Mouse (Mus musculus) embryonic facial prominence, embryonic 15.5 days (tissue): Measurements from ENCODE around the gene Adamts2. TPM values are rescaled to one million over a fixed set of nuclear protein-coding genes. Genes with fewer than 3 reads are reported as not detected.

Experiments used
- ATAC-seq: fragments of 200-750 bp; cut with Nextera tagmentation; 2 replicates; pipeline ENCODE4 v1.8.0; 2017; ENCODE audit warnings: low read depth, moderate TSS enrichment; ENCODE audit not compliant: insufficient number of reproducible peaks, low FRiP score, low TSS enrichment
- H3K27ac ChIP-seq: fragments of 300-500 bp; sonication (generic); replicated peaks from 2 replicates; pipeline ENCODE4 v1.5.1; 2015; ENCODE audit warnings: mild to moderate bottlenecking, inconsistent platforms
- H3K27me3 ChIP-seq: fragments of 300-500 bp; sonication (generic); 2 replicates; pipeline ENCODE4 v1.6.1; 2015; ENCODE audit warnings: inconsistent platforms
- H3K36me3 ChIP-seq: fragments of 300-500 bp; sonication (generic); 2 replicates; pipeline ENCODE4 v1.6.1; 2015; ENCODE audit warnings: mild to moderate bottlenecking, inconsistent platforms
- H3K4me1 ChIP-seq: fragments of 300-500 bp; sonication (generic); 2 replicates; pipeline ENCODE4 v1.6.1; 2015; ENCODE audit warnings: inconsistent platforms
- H3K4me2 ChIP-seq: fragments of 300-500 bp; sonication (generic); replicated peaks from 2 replicates; pipeline ENCODE4 v1.6.1; 2015; ENCODE audit warnings: mild to moderate bottlenecking, inconsistent platforms
- H3K4me3 ChIP-seq: fragments of 300-500 bp; sonication (generic); replicated peaks from 2 replicates; pipeline ENCODE4 v1.5.1; 2015; ENCODE audit warnings: mild to moderate bottlenecking, inconsistent platforms
- H3K9ac ChIP-seq: fragments of 300-500 bp; sonication (generic); 2 replicates; pipeline ENCODE4 v1.6.1; 2015; ENCODE audit warnings: inconsistent platforms
- H3K9me3 ChIP-seq: fragments of 300-500 bp; sonication (generic); replicated peaks from 2 replicates; pipeline ENCODE4 v1.6.1; 2016; ENCODE audit warnings: inconsistent platforms
- WGBS: fragments of 180-500 bp; shearing (Covaris S2); methylation state at CpG from one replicate; pipeline ENCODE4 v1.1.7; 2015; 5-methylcytosine and 5-hydroxymethylcytosine counted together
- polyA plus RNA-seq: library from polyadenylated mRNA; unstranded; fragments of >200 nt; fragmentation: Nextera tagmentation; extraction: Ambion mirVana; gene quantifications from 2 replicates; pipeline ENCODE4 v1.2.1, GENCODE M21; 2015

Gene Adamts2
- polyA plus RNA-seq, 1 experiment from 2014 or later, result 24.6 TPM

DNA sequence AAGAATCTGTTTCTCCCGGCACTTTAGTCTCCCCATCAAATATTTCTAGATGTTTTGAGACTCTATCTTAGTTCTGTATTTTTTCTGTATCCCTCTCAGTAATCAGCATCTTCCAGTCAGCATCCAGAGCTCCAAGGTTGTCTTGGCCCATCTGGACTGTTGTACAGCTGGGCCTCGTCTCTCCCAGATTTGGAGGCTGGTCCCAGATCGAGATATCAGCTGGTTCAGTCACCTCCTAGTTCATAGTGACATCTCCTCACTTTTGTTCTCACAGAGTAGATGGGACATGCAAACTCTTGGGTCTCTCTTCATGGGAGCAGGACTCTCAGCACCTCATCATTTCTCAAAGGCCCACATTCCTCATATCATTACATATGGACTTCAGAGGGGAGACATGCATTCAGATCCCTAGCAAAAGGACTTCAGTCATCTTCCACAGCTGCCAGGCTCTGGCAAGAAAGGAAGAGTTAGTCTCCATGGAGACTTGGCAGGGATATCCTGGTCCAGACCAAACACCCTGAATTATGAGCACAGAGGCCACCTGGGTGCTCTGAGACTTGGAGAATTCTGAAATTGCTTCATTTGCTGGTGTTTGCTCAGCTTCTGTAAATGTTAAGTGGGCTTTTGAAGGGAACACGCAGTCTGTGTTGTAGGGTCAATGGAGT lies 46.4 kb downstream of the Adamts2 start:
- no peak for ATAC-seq
- Histone ChIP-seq H3K4me2 (no peak overlapping the region), H3K27ac (no peak overlapping the region), H3K27me3 (no peaks in the 10 kb centered on the region), H3K4me3 (no peak overlapping the region), H3K9ac (no peak overlapping the region), H3K4me1 (peaks cover 8% of the 10 kb centered on the region), H3K36me3 (no peaks in the 10 kb centered on the region), H3K9me3 (0 out of 2 replicates have a peak, but pooled peaks cover 4% of the 10 kb centered on the region)
- WGBS, result 88% methylated on average over 4 of the region's 4 CpGs

DNA sequence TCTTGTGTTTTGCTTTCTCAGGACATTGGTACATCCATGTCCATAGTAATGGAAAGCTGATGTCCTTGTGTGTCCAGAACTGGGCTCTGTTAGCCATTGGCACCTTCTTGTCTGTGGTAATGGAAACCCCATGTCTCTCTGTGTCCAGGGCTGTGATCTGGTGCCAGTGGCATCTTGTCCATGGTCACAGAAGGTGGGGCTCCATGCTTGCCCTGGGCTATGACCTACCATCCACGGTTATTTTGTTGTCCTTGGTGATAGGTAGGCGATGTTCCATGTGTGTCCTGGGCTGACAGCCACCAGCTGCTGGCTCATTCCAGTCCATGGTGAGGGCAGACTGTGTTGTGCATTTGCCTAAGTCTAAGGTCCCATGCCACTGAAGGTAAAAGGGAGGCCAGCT lies 48.2 kb downstream of the Adamts2 start:
- peaks cover 8% of the 10 kb centered on the region for H3K4me1 ChIP-seq
- 0 out of 2 replicates have a peak, but pooled peaks cover 4% of the 10 kb centered on the region for H3K9me3 ChIP-seq
- no peak overlapping the region for H3K27ac ChIP-seq
- H3K36me3 ChIP-seq, result no peaks in the 10 kb centered on the region
- no peaks in the 10 kb centered on the region for H3K27me3 ChIP-seq
- ATAC-seq, result no peak
- 81% methylated on average over 2 of the region's 2 CpGs for WGBS
- no peak overlapping the region for H3K9ac ChIP-seq
- no peak overlapping the region for H3K4me2 ChIP-seq
- no peak overlapping the region for H3K4me3 ChIP-seq

DNA sequence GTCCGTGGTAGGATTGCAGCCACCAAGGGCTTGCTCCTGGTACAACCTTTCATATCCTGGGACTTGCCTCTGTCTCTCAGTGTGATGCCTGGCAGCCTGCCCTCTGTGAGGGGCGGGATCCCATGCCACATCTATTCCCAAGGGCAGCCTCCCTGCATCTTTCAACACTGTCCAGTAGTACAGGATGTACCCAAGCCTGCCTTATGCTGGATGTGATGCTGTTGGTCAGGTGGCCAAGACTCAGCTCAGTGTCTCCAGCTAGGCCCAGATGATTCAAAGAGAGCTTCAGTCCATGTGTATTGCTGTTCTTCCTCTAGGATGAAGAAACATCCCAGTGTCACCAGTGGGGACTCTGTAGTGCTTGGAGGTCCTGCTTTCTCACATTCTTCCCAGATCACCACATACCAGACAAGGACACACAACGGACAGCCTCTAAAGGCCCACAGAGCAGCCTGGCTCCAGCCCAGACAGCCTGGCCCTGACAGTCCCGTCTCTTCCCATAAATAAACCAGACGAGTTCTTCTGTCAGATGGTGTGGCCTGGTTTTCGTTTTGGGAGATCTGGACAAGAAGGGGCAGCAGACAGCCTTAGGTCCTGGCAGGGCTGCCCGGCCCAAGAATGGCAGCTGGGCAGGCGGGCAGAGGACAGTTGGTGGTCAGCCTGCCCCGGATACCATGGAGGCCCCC lies 52.0 kb downstream of the Adamts2 start:
- ATAC-seq, result no peak
- 72% methylated on average over 9 of the region's 9 CpGs for WGBS

DNA sequence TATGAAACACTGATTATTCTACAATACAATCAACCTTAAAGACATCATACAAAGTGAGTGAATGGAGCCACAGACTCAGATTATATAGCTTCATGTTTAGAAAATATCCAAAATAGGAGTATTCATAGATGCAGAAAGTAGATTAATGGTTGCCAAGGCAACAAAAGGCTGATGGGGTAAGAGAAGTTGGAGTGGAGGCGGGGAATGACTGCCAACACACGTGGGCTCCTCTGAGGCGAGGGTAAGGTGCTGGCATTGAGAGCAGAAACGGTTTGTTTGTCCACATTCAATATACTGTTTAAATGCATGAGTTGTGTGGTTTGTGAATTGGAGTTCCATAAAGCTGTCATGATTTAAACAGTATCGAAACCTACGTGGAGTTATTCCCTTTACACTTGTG lies 56.9 kb downstream of the Adamts2 start:
- no peak for ATAC-seq
- Histone ChIP-seq H3K4me2 (no peak overlapping the region), H3K4me3 (no peak overlapping the region), H3K36me3 (no peaks in the 10 kb centered on the region), H3K9ac (no peak overlapping the region), H3K9me3 (no peaks in the 10 kb centered on the region), H3K27me3 (no peaks in the 10 kb centered on the region), H3K27ac (no peak overlapping the region), H3K4me1 (peaks cover 5% of the 10 kb centered on the region; the same call in 1 of the 2 replicates)
- WGBS, result 61% methylated on average over 6 of the region's 6 CpGs

More for the DNA sequence above, 52.0 kb downstream of the Adamts2 start:
- Histone ChIP-seq H3K36me3 (no peaks in the 10 kb centered on the region), H3K4me1 (no peaks in the 10 kb centered on the region), H3K9ac (no peak overlapping the region), H3K4me3 (no peak overlapping the region), H3K27ac (no peak overlapping the region), H3K27me3 (no peaks in the 10 kb centered on the region), H3K4me2 (no peak overlapping the region), H3K9me3 (no peaks in the 10 kb centered on the region)

DNA sequence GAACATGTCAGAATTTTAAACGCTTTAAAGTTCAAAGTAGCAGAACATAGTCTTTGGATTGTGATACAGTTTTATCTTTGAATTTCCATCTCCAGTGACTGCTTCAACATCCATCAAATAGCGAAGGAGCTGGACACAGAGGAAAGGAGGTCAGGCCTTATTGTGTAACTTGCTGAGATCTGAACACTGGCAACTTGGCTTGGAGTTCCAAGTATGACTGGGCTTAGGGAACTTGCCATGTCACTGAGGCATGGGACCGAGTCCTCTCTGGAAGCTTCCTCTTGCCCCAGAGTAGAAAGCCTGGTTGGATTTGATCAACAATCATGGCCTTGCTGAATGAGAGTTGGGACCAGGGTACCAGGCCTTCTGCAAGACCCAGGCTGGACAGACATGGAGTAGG lies 60.3 kb downstream of the Adamts2 start:
- no peak overlapping the region for H3K27ac ChIP-seq
- no peak overlapping the region for H3K9ac ChIP-seq
- 95% methylated on average over 3 of the region's 3 CpGs for WGBS
- no peaks in the 10 kb centered on the region for H3K36me3 ChIP-seq
- H3K27me3 ChIP-seq, result no peaks in the 10 kb centered on the region
- no peak overlapping the region for H3K4me2 ChIP-seq
- no peak for ATAC-seq
- no peaks in the 10 kb centered on the region for H3K9me3 ChIP-seq
- H3K4me1 ChIP-seq, result peaks cover 5% of the 10 kb centered on the region; the same call in 1 of the 2 replicates
- no peak overlapping the region for H3K4me3 ChIP-seq

DNA sequence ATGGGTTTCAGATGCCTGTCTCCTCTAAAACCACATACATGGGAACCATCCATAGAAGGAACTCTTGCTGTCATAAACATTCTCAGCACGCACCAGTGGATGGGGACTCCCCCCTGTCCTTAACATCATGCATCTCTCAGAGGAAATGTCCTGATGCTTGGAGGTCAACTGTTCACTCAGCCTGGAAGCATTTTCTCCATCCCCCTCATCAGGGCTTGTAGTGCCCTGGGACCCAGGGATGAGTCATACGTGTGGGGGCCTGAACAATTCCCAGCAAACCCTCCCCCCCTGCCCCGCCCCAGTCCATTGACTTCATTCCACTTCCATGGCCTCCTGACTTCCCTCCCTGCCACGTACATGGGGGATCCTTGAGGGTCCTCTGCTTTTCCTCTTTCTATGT lies 62.9 kb downstream of the Adamts2 start:
- ATAC-seq, result no peak
- no peaks in the 10 kb centered on the region for H3K36me3 ChIP-seq
- WGBS, result 72% methylated on average over 4 of the region's 4 CpGs
- H3K4me2 ChIP-seq, result no peak overlapping the region
- H3K4me1 ChIP-seq, result peaks cover 2% of the 10 kb centered on the region; the same call in 1 of the 2 replicates
- H3K27ac ChIP-seq, result no peak overlapping the region
- no peak overlapping the region for H3K9ac ChIP-seq
- no peaks in the 10 kb centered on the region for H3K9me3 ChIP-seq
- no peak overlapping the region for H3K4me3 ChIP-seq
- no peaks in the 10 kb centered on the region for H3K27me3 ChIP-seq

DNA sequence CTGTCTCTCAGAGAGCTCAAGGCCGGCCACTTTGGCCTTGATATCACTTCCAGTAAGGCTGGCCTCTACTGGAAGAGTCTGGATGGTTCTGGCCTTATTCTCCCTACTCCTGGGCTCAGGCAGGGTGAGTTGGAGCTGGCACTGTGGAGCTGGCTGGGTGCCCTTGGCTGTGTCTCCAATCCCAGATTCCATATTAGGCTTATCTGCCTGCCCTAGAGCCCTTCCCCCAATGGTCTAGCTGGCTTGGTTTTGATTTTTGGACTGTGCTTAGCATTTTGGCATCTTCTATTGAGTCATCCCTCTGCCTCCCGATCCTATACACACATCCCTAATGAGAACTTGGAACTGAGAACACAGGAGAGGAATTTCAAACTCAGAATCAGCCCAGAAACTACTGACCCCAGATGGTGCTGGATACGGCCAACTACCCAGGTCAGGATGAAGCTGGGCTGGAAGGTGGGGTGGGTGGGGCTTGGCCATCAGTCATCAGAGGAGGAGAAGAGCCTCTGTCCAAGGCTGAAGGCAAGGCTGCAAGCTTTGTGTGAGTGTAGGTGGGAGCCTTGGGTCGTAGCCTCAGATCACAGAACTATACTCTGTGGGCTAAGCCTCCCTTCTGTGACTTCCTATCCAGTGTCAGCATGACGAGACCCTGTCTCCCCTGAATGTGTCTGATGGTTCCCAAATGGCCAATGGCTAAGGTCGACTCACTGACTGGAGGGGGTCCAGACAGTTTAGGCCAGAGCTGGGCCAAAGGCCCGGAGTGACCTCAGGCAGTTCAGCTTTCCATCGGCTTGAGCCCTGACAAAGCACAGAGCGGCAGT lies 67.9 kb downstream of the Adamts2 start:
- Histone ChIP-seq H3K27me3 (no peaks in the 10 kb centered on the region), H3K4me1 (peaks cover 13% of the 10 kb centered on the region), H3K4me2 (no peak overlapping the region), H3K9me3 (no peaks in the 10 kb centered on the region), H3K36me3 (no peaks in the 10 kb centered on the region), H3K4me3 (no peak overlapping the region), H3K9ac (no peak overlapping the region), H3K27ac (no peak overlapping the region; the same call in 1 of the 2 replicates)
- WGBS, result 76% methylated on average over 9 of the region's 9 CpGs
- no peak; the same call in 1 of the 2 replicates for ATAC-seq

DNA sequence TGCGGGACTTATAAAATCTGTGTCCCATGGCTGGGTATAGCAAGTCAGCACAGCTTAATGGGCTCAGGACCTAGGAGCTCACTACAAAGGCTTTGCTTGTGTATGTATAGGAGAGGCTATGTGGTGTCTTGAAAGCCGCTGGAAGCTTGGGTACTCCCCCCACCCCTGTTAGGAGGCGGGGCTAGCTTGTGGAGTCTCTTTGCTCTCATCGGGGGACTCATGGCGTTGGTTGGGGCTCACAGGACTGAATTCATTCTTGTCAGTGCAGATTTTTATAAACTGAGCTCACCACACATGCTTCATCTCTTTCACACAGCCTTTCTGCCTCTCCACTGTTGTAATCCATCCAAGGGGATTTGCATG lies 68.5 kb downstream of the Adamts2 start:
- H3K36me3 ChIP-seq, result no peaks in the 10 kb centered on the region
- no peak overlapping the region for H3K27ac ChIP-seq
- H3K9ac ChIP-seq, result no peak overlapping the region
- H3K9me3 ChIP-seq, result no peaks in the 10 kb centered on the region
- H3K4me1 ChIP-seq, result peaks cover 13% of the 10 kb centered on the region
- WGBS, result 70% methylated on average over 5 of the region's 5 CpGs
- H3K27me3 ChIP-seq, result no peaks in the 10 kb centered on the region
- ATAC-seq, result no peak
- no peak overlapping the region for H3K4me3 ChIP-seq
- no peak overlapping the region for H3K4me2 ChIP-seq

DNA sequence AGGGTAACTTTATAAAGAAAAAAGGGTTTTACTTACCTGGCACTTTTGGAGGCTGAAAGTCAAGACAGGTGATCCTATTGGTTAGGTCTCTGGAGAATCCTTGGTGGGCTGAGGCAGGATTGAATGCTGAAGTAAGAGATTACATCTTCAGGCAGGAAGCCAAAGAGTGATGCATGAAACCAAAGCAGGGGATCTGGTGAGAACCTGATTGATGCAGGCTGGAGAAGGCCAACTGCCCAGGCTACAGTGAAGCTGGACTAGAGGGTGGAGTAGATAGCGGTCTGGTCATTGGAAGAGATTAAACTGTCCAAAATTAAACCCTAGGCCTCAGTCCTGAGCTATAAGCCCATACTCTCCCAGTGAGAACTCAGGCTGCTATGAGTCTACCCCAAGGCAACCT lies 69.0 kb downstream of the Adamts2 start:
- WGBS, result 100% methylated on average over 1 of the region's 1 CpGs
- H3K27ac ChIP-seq, result no peak overlapping the region
- no peak for ATAC-seq
- H3K4me3 ChIP-seq, result no peak overlapping the region
- H3K4me1 ChIP-seq, result peaks cover 13% of the 10 kb centered on the region
- H3K4me2 ChIP-seq, result no peak overlapping the region
- H3K36me3 ChIP-seq, result no peaks in the 10 kb centered on the region
- H3K27me3 ChIP-seq, result no peaks in the 10 kb centered on the region
- no peak overlapping the region for H3K9ac ChIP-seq
- no peaks in the 10 kb centered on the region for H3K9me3 ChIP-seq

DNA sequence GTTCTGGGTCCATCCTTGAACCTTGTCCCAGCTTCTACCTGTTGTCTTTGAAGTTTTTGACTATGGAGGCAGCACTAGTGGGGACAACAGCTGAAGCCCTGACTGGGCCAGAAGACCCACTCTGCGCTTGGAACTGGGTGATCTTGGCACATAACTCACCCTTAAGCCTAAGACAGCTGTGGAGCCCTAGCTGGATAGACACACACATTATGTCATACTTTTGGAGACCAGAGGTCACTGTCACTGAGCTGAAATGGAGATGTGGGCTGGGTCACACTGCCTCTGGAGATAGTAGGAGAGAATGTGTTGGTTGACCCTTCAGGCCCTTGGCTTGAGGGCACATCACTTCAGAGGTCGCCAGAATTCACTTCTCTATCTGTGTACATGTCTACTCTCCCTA lies 69.5 kb downstream of the Adamts2 start:
- Histone ChIP-seq H3K9me3 (no peaks in the 10 kb centered on the region), H3K36me3 (no peaks in the 10 kb centered on the region), H3K27me3 (no peaks in the 10 kb centered on the region), H3K4me1 (peaks cover 13% of the 10 kb centered on the region), H3K4me3 (no peak overlapping the region), H3K9ac (no peak overlapping the region), H3K4me2 (no peak overlapping the region), H3K27ac (no peak overlapping the region)
- 65% methylated on average over 2 of the region's 2 CpGs for WGBS
- no peak for ATAC-seq

DNA sequence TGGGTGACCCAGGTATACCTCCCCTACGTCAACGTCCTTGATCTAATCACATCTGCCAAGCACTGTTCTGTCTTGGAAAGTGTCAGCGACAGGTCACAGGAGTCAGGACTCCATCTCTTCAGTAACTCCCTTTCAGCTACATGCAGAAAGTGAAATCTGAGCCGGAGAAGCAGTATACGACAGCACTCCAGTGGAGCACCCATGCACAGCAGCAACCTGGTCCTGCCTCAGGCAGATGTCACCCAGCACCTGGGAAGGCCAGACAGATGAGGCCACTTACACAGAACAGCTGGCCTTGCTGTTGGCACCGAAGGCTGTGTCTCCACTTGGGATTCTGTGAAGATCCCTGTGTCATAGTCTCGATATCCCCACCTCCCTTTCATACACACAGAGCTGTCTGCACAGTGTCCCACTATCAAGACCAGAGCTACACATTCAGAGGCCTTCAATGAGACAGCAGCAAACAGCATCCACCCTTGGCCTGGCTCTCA lies 70.0 kb downstream of the Adamts2 start:
- H3K9ac ChIP-seq, result no peak overlapping the region
- H3K4me1 ChIP-seq, result peaks cover 13% of the 10 kb centered on the region
- H3K27ac ChIP-seq, result no peak overlapping the region
- H3K4me3 ChIP-seq, result no peak overlapping the region
- H3K36me3 ChIP-seq, result no peaks in the 10 kb centered on the region
- no peaks in the 10 kb centered on the region for H3K9me3 ChIP-seq
- WGBS, result 77% methylated on average over 7 of the region's 7 CpGs
- no peak overlapping the region for H3K4me2 ChIP-seq
- ATAC-seq, result no peak
- no peaks in the 10 kb centered on the region for H3K27me3 ChIP-seq
